Mouse (Mus musculus) layer of hippocampus, adult 9-11 months (tissue): ENCODE measurements at regions not wholly inside any gene's neighbourhood (a gene's known extent, or its start where the extent isn't known, plus 50 kb on each side); places are given as distances from the start of the nearest gene placed in this dataset.

Experiments used
- DNase-seq: peaks from one replicate; pipeline ENCODE4 v3.0.0; 2022

DNA sequence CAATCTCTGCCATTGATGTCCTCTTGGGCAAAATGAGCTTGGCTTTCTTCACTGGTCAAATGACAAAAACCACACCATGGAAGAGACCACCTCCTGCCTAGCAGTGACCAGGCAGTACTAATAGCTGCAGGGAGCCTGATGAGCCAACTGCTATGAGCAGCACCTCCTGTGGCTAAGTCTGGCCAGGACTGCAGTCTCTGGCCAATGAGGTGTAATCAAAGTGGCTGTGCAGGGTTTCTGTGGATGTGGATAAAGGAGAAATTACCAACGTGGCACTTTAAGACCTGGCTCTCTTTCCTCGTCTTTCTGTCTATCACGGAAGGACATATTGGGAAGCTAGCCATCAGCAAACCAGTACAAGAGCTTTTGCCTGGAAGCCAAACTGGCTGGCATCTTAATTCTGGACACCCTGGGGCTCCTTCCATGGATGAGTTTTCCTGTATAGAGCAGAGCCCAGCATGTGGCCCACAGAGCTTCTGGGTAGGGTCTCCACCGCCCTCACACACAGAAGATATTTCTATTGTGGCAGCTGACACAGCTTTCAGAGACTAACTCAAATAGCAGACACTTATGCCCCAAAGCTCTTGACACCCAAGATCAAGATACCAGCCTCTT lies 188.2 kb upstream of the Rybp start:
- no peak for DNase-seq

DNA sequence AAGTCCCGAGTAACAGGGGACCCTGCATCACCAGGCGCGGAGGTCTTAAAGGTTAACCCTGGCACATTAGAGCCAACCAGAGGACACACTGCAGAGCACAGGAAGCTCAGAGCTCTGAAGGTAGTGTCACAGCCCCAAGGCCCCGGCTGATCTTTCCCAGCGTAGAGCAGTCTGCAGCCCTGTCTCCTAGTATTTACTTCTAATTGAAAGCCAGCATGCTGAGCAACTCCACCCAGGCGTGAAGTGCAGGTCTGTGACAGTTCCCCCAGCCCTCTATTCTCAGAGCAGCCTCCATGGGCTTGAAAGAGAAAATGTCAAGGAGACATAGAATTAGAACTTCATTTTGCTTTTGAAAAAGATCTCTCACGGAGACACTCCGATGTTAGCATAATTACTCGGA lies 187.0 kb upstream of the Rybp start:
- no peak for DNase-seq

DNA sequence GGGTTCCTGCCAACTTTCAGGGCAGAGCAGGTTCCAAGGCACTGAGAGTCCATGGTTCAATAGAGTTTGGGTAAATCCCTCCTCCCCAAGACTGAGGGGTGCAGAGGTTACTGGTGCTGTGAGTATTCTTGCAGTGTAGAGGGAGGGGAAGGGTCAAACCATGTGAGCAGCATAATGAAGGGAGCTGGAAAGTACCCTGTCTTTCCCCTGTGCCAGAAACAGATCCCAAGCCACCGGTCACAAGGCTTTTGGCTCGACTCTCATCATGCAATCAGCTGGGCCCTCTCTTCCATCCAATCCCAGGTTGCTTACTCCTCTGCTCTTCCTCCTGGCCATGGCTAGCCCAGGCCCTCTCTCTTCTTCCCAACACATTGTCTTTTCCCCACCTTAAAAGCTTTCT lies 182.8 kb upstream of the Rybp start:
- DNase-seq, result no peak

DNA sequence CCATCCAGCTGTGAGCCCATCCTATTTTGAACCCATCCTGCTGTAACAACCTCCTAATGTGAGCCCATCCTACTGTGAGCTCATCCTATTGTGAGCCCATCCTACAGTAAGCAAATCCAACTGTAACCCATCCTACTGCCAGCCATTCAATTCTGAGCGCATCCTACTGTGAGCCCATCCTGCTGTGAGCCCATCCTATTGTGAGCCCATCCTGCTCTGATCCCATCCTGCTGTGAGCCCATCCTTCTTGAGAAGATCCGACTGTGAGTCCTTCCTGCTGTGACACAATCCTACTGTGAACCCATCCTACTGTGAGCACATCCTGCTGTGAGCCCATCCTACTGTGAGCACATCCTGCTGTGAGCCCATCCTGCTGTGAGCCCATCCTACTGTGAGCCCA lies 175.5 kb upstream of the Rybp start:
- no peak for DNase-seq

DNA sequence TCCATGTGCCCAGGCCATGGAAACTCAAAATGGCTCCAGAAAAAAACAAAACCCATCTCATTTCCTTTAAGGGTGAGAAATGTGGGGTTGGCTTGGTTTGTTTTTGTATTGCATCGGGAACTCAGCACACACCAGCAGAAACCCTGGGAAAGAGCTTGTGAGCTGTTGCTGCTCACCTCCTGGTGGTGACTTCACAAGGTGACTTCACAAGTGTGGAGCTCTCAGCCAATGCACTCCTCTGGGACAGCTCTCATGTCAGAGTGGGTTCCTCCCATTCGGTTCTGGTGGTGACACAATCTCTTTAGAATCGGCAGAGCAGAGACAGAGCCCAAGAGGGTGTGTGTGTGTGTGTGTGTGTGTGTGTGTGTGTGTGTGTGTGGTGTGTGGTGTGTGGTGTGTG lies 166.1 kb upstream of the Rybp start:
- DNase-seq, result no peak

DNA sequence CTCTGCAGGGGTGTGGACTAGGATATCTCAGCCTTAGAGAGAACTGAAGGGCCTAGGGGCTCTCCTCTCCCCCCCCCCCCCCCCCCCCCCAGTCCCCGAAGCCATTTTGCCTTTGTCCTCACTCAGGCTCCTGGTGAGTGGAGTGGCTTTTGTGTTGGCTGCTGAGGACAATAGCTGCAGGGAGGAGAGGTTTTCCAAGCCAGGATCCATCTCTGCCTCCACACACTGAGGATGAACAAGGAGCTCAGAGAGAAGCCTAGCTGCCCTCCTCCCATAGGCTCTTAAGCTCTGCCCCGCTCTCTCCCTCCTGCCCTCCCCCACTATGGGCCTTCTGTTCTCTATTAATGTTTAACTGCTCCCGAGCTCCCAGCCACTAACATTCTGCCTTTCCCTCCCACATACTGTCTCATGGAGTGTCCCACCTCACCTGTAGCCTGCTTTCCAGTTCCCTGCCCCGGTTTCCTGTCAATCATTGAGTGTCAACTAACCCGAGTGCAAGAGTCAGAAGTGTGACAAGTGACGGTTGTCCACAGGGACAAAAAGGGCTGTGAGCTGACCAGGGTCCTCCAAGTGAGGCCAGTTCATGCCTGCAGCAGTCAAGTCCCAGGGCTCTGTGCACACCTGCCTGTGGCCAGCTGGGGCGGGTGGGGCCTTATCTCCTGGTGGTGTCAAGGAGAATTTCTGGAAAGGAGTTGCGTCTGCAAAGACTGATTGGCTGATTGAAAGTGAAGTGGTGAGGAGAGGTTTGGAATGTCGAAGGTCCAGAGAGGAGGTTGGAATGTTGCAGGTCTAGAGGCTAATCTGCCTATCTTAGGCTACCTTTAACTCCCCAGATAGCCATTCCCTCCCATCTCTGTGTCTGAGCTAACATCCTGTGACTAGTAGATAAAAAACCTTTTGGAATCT lies 165.1 kb upstream of the Rybp start:
- no peak for DNase-seq

DNA sequence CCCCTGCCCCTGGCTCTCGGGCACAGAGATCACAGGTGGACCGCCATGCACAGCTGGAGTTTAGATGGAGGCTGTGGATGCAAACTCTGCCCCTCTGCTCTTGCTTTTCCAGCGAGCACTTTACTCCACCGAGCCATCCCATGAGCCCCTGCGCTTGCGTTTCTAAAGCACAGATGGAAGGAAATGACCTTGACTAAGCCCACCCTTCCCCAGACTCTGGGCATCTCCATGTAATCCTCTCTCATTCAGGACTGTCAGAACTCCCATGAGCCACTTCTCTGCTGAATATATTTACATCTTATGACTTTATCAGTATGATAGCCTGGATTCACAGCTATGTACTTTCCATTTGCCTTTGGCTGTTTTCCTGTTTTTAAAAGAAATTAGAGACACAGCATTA lies 162.8 kb upstream of the Rybp start:
- DNase-seq, result no peak

DNA sequence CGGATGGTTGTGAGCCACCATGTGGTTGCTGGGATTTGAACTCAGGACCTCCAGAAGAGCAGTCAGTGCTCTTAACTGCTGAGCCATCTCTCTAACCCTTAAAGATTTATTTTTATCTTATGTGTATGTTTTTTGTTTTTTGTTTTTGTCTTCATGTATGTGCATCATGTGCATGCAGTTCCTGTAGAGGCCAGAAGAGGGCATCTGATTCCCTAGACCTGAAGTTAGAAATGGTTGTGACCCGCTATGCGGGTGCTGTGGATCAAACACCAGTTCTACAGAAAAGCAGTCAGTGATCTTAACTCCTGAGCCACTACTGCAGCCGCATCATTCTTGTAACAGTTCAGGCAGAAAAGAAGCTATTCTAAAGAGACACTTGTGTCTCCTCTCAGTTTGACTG lies 161.8 kb upstream of the Rybp start:
- DNase-seq, result no peak

DNA sequence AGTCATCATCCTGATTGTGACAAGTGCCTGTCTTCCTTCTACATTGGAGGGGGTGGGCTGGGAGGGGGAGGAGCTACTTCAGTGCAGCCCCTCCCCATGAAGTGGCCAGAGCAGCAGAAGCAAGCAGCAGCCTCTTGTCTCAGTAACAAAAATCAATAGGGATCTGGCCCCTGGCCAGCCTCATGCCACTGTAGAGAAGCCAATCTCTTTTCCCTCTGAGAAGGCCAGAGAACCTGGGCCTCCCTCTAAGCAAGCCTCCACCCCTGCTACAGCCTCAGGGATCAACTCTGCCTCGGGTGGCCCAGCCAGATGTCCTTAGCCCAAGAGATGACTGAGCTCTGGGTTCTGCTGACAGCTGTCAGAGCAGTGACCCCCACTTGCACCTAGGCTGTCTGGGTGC lies 159.9 kb upstream of the Rybp start:
- no peak for DNase-seq

DNA sequence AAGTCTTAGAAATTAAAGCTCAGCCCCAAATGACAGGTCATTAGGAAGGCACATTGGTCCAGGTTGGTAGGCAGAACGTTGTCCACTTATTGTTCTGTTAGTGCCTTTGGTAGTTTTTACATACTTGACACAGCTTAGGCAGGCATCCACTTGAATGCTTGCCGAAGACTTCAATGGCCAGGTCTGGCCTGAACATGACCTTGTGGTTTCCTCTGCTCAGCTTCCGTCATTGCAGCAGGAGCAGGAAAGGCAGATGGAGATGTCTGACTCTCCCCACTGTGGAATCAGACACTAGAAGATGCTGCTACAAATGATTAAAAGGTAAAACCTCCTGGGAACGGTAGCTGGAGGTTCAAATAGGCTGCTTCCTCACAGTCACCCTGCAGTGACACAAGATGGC lies 159.5 kb upstream of the Rybp start:
- DNase-seq, result no peak

DNA sequence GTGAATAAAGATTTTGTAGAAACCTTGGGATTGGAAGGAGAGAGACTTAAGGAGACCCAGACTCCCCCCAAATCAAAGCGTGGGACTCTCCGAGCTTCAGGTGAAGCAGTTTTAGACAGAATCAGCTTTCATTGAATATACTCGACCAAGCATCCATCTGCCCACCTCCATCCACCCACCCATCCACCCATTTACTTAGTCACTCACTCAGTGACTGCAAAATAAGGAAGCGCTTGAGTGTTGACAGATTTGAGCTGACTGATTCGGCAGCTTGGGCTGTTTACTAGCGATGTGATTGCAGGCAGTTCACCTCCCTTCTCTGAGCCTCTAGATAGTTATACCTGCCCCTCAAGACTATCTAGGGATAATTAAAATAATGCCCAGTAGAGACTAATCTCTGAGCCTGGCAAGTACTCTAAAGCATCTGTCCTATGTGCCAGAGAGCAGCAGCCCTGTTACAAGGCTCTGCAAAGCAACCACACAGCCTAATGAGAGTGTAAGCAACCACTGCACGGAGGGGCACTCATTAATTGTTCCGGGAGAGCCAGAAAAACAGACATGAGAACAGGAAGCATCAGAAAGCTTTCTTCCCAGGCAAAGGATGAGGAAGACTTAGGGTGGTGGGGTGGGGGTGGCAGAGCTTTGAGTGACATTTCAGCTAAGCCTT lies 151.9 kb upstream of the Rybp start:
- peak; percentile 31 for DNase-seq

DNA sequence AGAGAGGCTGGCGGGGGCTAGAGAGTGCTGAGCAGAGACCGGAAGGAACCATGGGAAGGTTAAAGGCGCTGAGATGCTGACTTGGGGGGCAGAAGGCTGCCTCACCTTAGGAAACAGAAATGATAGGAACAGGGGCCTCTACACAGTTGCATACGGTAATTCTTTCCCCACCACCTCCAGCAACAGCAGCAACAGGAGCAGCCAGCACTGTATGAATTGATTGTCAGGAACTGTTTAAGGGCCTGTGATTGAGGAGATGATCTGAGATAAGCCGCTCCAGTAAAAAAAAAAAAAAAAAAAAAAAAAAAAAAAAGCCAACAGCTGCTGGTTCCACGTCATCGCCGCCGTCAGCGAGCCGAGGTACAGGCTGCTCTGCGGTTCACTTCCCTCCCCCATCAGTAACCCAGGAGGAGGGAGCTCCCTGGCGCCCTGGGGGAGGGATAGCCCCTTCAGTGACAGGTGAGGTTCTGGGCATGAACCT lies 151.3 kb upstream of the Rybp start:
- peak; percentile 18 for DNase-seq

DNA sequence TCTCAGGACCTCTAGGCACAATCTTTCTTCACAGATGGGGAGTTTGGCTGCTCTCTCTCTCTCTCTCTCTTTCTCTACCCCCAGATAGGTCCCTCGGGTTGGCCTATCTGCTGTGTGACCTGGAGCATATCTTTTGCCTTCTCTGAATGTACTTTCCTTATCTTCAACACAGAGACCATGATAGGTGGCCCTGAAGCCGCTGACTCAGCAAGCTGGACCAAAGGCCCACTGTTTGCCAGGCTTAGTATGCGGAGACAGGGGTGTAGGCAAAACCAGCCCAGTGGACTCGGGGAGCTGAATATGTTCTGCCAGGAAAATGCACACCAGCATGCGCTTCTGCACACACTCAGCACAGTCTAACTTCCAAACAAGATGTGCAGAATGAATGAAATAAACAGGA lies 150.7 kb upstream of the Rybp start:
- no peak for DNase-seq

DNA sequence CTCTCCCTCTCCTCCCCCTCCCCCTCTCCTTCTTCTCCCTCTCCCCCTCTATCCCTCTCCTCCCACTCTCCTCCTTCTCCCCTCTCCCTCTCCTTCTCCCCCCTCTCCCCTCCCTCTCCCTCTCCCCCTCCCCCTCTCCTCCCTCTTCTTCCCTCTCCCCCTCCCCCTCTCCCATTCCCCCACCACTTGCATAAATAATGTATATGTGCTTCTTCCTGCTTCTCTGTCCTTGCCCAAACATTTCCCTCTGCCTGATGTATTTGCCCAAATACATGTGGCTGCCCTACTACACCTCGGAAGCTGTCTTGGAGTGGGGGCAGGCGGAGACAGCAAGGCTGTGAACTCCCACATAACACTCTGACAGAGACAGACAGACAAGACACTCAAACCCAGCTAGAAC lies 149.2 kb upstream of the Rybp start:
- no peak for DNase-seq

DNA sequence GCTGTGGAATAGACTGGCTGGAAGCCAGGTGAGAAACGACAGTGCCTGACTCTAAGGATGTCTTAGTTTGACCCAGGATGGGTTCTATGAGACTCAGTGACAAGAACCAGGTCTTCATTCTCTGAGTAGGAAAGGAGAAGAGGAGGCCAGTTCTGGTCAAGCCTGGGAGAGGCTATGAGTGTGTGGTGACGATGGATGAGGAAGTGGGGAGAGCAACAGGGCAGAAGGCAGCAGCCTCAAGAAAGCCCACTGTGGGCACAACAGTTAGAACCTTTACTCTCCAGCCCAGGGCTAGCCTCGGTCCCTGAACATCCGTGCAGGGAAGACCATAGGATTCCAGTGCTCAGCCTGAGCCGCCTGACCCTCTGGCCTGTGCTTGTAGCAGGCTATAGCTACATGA lies 147.9 kb upstream of the Rybp start:
- no peak for DNase-seq

DNA sequence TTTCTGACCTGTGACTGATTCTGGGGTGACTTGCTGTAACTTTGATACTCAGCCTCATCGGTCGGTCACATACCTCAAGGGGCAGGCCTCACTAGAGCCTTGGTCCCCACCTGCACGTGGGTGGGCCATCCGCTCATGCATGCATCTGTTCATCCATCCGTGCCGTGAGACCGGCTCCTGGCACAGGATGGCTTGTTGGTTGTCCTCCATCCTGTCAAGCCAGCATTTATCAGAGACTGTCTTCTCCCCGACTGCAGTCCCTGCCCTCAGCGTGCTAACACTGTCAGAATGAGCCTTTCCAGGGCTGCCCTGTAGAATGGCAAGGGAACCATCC lies 146.2 kb upstream of the Rybp start:
- no peak for DNase-seq

DNA sequence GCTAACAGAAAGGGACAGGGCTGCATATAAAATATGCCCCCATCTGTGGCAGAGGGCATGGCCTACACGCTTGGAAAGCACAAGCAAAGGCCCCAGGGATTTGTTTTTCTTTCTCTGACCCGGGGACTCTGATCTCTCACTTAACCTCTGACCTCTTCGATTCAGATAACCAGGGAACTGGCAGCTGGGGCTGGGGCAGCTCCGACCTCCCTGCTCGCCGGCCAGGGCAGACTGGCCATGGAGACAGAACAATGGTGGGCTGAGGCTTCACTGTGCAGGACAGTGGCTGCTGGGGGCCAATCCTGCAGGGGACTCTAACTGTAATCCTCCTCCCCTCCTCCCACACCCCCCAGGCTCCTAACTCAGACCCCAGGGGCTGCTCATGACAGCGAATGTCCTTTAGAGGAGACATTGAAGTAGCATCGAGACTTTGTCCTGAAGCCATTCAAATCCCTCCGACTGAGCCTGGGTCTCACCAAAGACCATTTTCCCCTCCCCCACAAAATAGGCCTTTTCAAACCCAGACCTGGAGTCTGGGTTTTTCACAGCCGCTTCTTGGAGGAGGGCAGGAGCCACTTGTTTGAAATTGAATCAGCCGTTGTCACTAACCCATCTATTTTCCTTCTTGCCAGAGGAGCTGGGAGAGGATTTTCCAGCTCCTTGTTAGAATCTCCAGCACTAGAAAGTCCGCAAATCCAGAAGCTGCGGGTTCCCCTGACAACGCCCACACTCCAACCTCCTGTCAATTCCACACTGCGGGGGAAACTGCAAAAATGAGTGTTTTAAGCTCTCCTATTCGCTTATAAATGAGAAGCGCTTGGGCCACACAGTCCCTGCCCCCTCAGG lies 145.6 kb upstream of the Rybp start:
- no peak for DNase-seq

DNA sequence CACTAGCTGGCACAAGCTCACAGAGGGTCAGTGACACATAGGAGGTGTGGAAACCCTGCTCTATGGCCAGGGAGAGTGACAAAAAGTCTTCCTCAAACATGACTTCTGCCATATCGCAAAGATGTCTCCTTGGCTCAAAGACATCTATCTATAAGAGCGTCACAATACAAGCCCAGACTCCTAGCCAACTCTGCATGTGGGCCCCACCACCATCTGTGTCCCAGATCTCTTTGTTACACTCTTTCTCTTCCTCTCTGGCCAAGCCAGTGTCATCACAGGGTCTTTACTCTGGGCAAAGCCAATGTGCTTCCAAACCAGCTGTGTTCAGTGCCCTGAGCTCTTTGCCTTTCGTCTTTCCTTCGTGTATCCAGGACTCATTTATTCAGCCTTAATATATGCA lies 143.0 kb upstream of the Rybp start:
- DNase-seq, result no peak

DNA sequence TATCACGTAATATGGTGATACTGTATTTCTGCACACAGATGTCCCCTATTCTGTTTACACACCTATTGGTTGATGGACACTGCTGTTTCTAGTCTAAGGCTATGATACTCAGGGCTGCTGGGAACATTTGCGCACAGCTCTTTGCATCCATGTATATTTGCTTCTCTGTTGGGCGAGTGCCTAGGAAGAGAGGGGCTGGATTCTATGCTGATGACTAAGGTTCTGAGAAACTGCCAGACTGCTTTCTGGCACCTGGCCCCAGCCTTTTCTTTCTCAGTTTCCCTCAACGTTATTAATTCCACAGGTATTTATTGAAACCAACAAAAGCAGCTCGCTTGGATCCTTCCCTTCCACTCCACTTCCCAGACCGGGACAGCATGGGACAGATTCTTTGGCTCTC lies 142.2 kb upstream of the Rybp start:
- DNase-seq, result no peak

DNA sequence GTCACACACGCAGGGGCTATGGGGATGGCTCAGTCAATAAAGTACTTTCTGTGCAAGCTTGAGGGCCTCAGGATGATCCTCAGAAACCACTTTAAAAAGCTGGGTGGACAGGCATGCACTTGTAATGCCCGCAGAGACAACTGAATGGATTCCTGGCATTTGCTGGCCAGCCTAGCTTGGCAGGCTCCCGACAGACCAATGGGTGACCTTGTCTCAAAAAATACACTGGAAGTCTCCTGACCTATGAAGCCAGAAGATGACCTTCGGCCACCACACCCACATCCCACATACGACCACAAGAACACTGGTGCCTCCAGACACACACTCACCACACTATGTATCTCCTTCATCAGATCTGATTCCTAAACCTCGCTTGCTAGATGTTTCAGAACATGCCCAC lies 141.5 kb upstream of the Rybp start:
- DNase-seq, result no peak

DNA sequence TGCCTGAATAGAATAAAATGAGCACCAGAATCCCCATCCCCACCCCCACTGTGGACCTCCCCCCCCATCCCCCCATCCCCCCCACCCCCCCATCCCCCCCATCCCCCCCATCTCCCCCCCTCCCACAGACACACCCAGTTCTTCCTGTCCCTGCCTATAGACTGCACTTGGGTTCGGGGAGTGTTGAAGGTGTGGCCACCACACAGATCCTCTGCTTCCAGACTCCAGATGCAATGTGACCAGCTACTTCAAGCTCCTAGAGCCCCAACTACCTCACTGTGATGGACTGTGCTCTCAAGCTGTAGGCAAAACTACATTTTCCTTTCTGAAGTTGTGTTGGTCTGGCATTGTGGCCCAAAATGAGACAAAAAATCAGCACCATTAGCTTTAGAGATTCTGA lies 138.3 kb upstream of the Rybp start:
- DNase-seq, result no peak

DNA sequence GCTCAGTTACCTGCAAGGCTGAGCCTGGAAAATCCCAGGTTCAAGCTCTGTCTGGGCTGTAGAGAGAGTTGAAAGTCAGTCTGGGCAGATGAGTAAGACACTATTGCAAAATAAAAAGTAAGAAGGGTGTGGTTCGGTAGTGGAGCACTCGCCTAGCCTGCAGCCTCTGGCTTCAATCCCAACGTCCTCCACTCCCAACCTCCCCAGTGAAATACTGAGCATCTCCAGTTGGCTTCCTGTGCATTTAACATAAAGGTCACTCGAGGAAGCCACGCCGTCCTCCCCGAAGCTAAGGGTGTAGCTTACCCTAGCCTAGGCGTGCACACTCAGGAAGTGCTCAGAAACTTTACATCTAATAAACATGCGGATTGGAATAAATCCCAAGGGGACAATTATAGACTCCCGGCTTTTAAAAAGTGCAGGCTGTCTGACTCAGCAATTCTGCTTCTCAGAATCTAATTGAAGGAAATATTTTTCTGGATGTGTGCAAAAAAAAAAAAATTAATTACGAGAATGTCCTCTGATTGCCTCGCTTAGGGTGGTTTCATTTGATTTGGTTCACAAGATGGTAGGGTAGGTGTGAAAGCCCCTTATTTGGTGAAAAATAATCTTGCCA lies 137.6 kb upstream of the Rybp start:
- DNase-seq, result no peak

DNA sequence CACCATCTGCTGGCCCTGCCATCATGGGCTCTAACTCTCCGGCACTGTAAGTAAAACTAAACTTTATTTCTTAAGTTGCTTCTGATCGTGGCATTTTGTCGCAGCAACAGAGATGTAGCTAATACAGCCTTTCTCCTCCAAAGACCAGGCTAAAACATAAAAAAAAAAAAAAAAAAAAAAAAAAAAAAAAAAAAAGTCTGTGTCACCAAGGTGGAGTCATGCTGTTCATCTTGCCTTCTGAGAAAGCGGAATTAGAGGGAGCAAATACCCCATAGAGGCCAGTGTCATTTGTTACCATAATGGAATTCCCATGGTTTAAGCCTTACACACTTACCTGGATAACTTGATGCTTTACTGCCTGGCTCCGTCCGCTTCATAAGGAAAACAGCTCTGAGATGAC lies 136.9 kb upstream of the Rybp start:
- no peak for DNase-seq
